Mouse (Mus musculus) brain, embryonic 14.5 days (tissue): ENCODE results near the gene Dpyd.

Experiments
- CTCF ChIP-seq: fragments of 200-500 bp; IDR thresholded peaks from 2 replicates; pipeline ENCODE4 v1.5.1; 2012; ENCODE audit warnings: inconsistent platforms, mild to moderate bottlenecking, moderate library complexity, borderline replicate concordance; ENCODE audit not compliant: insufficient read depth, insufficient read length; ENCODE audit errors: extremely low read depth
- POLR2A ChIP-seq: fragments of 200-500 bp; IDR thresholded peaks from 2 replicates; pipeline ENCODE4 v1.6.1; 2012; ENCODE audit warnings: mild to moderate bottlenecking, inconsistent platforms, borderline replicate concordance; ENCODE audit not compliant: poor library complexity, insufficient read depth, insufficient read length, severe bottlenecking; ENCODE audit errors: extremely low read depth

- TF ChIP-seq CTCF, result no peak
- TF ChIP-seq POLR2A, result no peak
Observed at GRCm38 (mm10) chr3:119063214-119063613, 501.3 kb downstream of the Dpyd start.
